Mouse (Mus musculus) cerebellum, adult 2 months (tissue): ENCODE data around the gene Dhrs7b. TPM values are rescaled to one million over a fixed set of nuclear protein-coding genes. Genes with fewer than 3 reads are reported as not detected.

Experiments
- DNase-seq, 2 experiments: peaks; one replicate each; pipeline ENCODE4 v3.0.0; 2021
- H3K27ac ChIP-seq: fragments of 200-500 bp; 2 replicates; pipeline ENCODE4 v1.5.1; 2012; ENCODE audit warnings: low read length, control low read depth, inconsistent platforms; ENCODE audit not compliant: insufficient read depth
- H3K27me3 ChIP-seq: fragments of 200-500 bp; 2 replicates; pipeline ENCODE4 v1.6.1; 2012; ENCODE audit warnings: inconsistent platforms, mild to moderate bottlenecking, low read length, moderate library complexity; ENCODE audit not compliant: control insufficient read depth, insufficient read depth
- H3K4me1 ChIP-seq: fragments of 200-500 bp; 2 replicates; pipeline ENCODE4 v1.6.1; 2011; ENCODE audit warnings: low read length; ENCODE audit not compliant: control insufficient read depth, insufficient read depth
- H3K4me3 ChIP-seq: fragments of 200-500 bp; replicated peaks from 2 replicates; pipeline ENCODE3; 2011; ENCODE audit warnings: mild to moderate bottlenecking, low read depth, low read length, control low read depth; ENCODE audit not compliant: insufficient read depth
- CTCF ChIP-seq: fragments of 200-500 bp; IDR thresholded peaks from 2 replicates; pipeline ENCODE4 v1.5.1; 2011; ENCODE audit warnings: low read depth, mild to moderate bottlenecking, control low read depth, low read length, moderate library complexity, borderline replicate concordance; ENCODE audit not compliant: insufficient read depth
- POLR2A ChIP-seq: fragments of 200-500 bp; IDR thresholded peaks from 2 replicates; pipeline ENCODE4 v1.6.1; 2011; ENCODE audit warnings: low read length, control low read depth, borderline replicate concordance; ENCODE audit not compliant: insufficient read depth
- WGBS: fragments of 180-500 bp; shearing (Covaris S2); methylation state at CpG from one replicate; pipeline ENCODE4 v1.1.7; 2018; 5-methylcytosine and 5-hydroxymethylcytosine counted together
- polyA plus RNA-seq: library from polyadenylated mRNA; depleted of rRNA; stranded (reverse); fragments of >200 nt; gene quantifications from 2 replicates; pipeline ENCODE4 v1.2.3, GENCODE M21; 2012

Dhrs7b gene
- polyA plus RNA-seq, 1 experiment: 21.5 TPM

GRCm38 (mm10) chr11:60827241-60827945, 3.0 kb upstream of the Dhrs7b start:
- H3K27me3 ChIP-seq: no peaks in the 10 kb centered on the region
- no peak overlapping the region for H3K4me3 ChIP-seq
- 28% methylated on average over 4 of the region's 4 CpGs for WGBS
- DNase-seq: no peak
- no peak overlapping the region for H3K27ac ChIP-seq
- TF ChIP-seq CTCF: no peak
- TF ChIP-seq POLR2A: no peak
- 0 out of 2 replicates have a peak, but pooled peaks cover 3% of the 10 kb centered on the region for H3K4me1 ChIP-seq

GRCm38 (mm10) chr11:60828903-60829302, 1.5 kb upstream of the Dhrs7b start:
- H3K27ac ChIP-seq: no peak overlapping the region
- WGBS: 31% methylated on average over 2 of the region's 2 CpGs
- H3K4me3 ChIP-seq: no peak overlapping the region
- H3K27me3 ChIP-seq: no peaks in the 10 kb centered on the region
- DNase-seq: no peak
- TF ChIP-seq CTCF: no peak
- TF ChIP-seq POLR2A: no peak
- H3K4me1 ChIP-seq: 0 out of 2 replicates have a peak, but pooled peaks cover 3% of the 10 kb centered on the region

GRCm38 (mm10) chr11:60836897-60837296, 6.5 kb downstream of the Dhrs7b start:
- Histone ChIP-seq H3K27me3 (no peaks in the 10 kb centered on the region), H3K27ac (no peak overlapping the region), H3K4me3 (no peak overlapping the region), H3K4me1 (0 out of 2 replicates have a peak, but pooled peaks cover 2% of the 10 kb centered on the region)
- WGBS: 94% methylated on average over 6 of the region's 6 CpGs
- TF ChIP-seq POLR2A (no peak), CTCF (no peak)
- no peak for DNase-seq

- no peak overlapping the region for H3K27ac ChIP-seq
- no peaks in the 10 kb centered on the region for H3K27me3 ChIP-seq
- 87% methylated on average over 10 of the region's 10 CpGs for WGBS
- H3K4me1 ChIP-seq: 0 out of 2 replicates have a peak, but pooled peaks cover 2% of the 10 kb centered on the region
- TF ChIP-seq POLR2A: no peak
- TF ChIP-seq CTCF: no peak
- no peak overlapping the region for H3K4me3 ChIP-seq
- DNase-seq: no peak
Observed at GRCm38 (mm10) chr11:60837644-60838406, 7.4 kb downstream of the Dhrs7b start.

GRCm38 (mm10) chr11:60841467-60842200, 11.2 kb downstream of the Dhrs7b start:
- Histone ChIP-seq H3K4me1 (0 out of 2 replicates have a peak, but pooled peaks cover 7% of the 10 kb centered on the region), H3K27ac (no peak overlapping the region), H3K4me3 (no peak overlapping the region), H3K27me3 (no peaks in the 10 kb centered on the region)
- 69% methylated on average over 12 of the region's 12 CpGs for WGBS
- TF ChIP-seq CTCF (no peak), POLR2A (no peak)
- DNase-seq: no peak

- TF ChIP-seq POLR2A (no peak), CTCF (no peak)
- no peak overlapping the region for H3K4me3 ChIP-seq
- H3K27ac ChIP-seq: no peak overlapping the region
- H3K27me3 ChIP-seq: no peaks in the 10 kb centered on the region
- DNase-seq: no peak
- WGBS: 74% methylated on average over 5 of the region's 5 CpGs
- 0 out of 2 replicates have a peak, but pooled peaks cover 7% of the 10 kb centered on the region for H3K4me1 ChIP-seq
Observed at GRCm38 (mm10) chr11:60843412-60843811, 13.0 kb downstream of the Dhrs7b start.

- no peak overlapping the region for H3K4me3 ChIP-seq
- 69% methylated on average over 5 of the region's 5 CpGs for WGBS
- no peak for TF ChIP-seq POLR2A
- no peak for TF ChIP-seq CTCF
Observed at GRCm38 (mm10) chr11:60845415-60845814, 15.0 kb downstream of the Dhrs7b start.

More at GRCm38 (mm10) chr11:60845415-60845814, 15.0 kb downstream of the Dhrs7b start:
- Histone ChIP-seq H3K27me3 (no peaks in the 10 kb centered on the region), H3K27ac (no peak overlapping the region), H3K4me1 (0 out of 2 replicates have a peak, but pooled peaks cover 7% of the 10 kb centered on the region)
- DNase-seq: no peak
